Mouse (Mus musculus): ENCODE results near the gene Lrrc14b. TPM values are rescaled to one million over a fixed set of nuclear protein-coding genes. Genes with fewer than 3 reads are reported as not detected.
A peak's percentile ranks its signal among the peaks of the same experiment; 100 is the strongest.

Lrrc14b gene
- polyA plus RNA-seq, 1 experiment from 2014 or later, result not detected

DNA sequence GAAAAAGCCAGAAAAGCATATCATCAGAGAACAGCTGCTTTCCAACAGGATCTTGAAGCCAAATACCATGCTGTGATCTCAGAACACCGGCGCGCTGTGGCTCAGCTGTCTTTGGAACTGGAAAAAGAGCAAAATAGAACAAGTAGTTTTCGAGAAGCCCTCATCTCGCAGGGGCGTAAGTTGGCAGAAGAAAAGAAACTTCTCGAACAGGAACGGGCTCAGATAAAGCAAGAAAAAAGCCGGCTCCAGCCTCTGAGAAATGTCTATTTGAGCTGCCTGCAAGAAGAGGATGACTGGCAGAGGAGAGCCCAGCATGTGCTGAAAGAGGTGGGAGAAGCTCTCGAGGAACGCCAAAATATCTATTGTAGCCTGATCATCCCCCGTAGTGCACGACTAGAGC is 7.3 kb downstream of the Lrrc14b start:
- H3K4me1 ChIP-seq (replicated peaks; ENCODE audit: control insufficient read depth, insufficient read depth, low read length), result no peaks in the 10 kb centered on the region
- 93% methylated on average over 13 of the region's 13 CpGs for WGBS

DNA sequence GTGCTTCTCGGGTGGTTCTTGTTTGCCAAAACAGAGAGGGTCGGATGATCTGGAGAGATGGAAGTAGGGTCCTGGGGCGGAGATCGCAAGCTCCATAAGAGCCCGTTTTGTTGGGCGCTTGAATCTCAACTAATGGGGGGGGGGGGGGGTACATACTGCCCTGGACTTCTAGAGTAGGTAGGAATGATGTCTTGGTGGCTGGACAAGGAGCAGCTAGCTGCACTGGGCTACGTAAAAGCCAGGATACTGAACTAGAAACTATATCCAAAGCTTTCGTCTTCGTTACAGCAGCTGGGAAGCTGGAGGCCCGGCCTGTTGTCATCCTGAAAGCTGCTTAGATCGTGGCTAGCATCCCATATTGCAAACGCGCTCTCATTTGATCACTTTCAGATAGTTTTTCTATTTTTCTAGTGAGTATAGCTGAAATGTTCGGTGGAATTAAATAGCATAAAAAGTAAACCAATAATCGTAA is 13.3 kb downstream of the Lrrc14b start:
- peak; percentile 62 for ATAC-seq
- WGBS, result 2% methylated on average over 15 of the region's 15 CpGs
- peak overlapping the region; percentile 97 for H3K4me3 ChIP-seq (replicated peaks; ENCODE audit: low read length)
- no peaks in the 10 kb centered on the region for H3K9me3 ChIP-seq (ENCODE audit: control insufficient read depth, low read length)
- H3K4me1 ChIP-seq (replicated peaks; ENCODE audit: control insufficient read depth, insufficient read depth, low read length), result peaks cover 16% of the 10 kb centered on the region
- no peaks in the 10 kb centered on the region for H3K36me3 ChIP-seq (ENCODE audit: control insufficient read depth, insufficient read depth)
- peak overlapping the region; percentile 57 for H3K4me2 ChIP-seq (ENCODE audit: low read length)
- H3K27me3 ChIP-seq (replicated peaks; ENCODE audit: control insufficient read depth, insufficient read depth, low read length), result no peaks in the 10 kb centered on the region
- peak overlapping the region; percentile 21; the same call in 1 of the 2 replicates for H3K27ac ChIP-seq (ENCODE audit: low read length)
- peak overlapping the region; percentile 91 for H3K9ac ChIP-seq (replicated peaks; ENCODE audit: low read depth, low read length)

More for the DNA sequence above, 7.3 kb downstream of the Lrrc14b start:
- Histone ChIP-seq H3K9me3 (ENCODE audit: control insufficient read depth, low read length) (no peaks in the 10 kb centered on the region), H3K9ac (replicated peaks; ENCODE audit: low read depth, low read length) (no peak overlapping the region), H3K4me2 (ENCODE audit: low read length) (no peak overlapping the region), H3K27ac (ENCODE audit: low read length) (no peak overlapping the region), H3K4me3 (replicated peaks; ENCODE audit: low read length) (no peak overlapping the region), H3K36me3 (ENCODE audit: control insufficient read depth, insufficient read depth) (peaks cover 20% of the 10 kb centered on the region), H3K27me3 (replicated peaks; ENCODE audit: control insufficient read depth, insufficient read depth, low read length) (no peaks in the 10 kb centered on the region)
- no peak for ATAC-seq

DNA sequence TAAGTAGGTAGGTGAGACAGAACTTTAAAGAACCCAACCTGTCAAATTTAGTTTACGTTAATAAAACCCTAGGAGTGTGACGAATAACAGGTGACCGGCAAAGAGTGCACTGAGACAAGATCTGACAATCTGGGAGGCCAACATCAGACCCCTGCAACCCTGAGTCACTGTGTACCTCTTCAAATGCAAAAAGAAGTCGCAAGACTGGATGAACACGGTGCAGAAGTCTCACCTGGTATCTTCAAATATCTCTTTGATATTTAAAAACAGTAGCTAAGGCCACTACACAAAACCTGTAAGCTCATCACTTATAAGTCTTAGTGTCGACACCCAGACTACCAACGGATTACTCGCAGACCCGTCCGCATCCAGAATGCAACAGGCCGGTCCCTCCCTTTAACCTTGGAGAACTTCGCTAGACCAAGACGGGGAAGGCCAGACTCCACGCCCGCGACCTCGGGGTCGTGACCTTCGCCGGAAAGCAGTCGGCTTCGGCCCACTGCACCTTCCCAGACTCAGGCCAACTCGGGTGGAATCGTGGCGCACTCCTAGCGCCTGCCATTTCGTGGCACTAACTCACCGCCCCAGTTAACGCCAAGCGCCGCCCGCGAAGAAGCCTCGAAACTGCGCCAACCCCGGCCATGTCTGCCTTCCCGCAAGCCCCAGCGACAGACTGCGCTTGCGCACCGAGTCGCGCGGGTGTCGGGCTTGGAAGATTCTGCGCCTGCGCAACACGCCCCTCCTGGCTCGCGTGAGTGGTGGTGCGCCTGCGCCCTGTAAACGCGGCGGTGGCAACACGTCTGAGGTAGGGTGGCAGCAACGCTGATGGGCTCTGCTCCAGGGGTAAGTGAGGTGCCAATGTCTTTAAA is 14.0 kb downstream of the Lrrc14b start, which contains the start of the genes Sdha and Ccdc127:
TSS of gene Sdha (minus strand) at position 715 of the 869 bp plus-strand sequence.
TSS of gene Ccdc127 (plus strand) at position 744 of the 869 bp plus-strand sequence.
- Histone ChIP-seq H3K27ac (ENCODE audit: low read length) (peak within 1 kb of the TSS; percentile 73), H3K27me3 (replicated peaks; ENCODE audit: control insufficient read depth, insufficient read depth, low read length) (no peaks in the 10 kb centered on the region), H3K4me2 (ENCODE audit: low read length) (peak within 1 kb of the TSS; percentile 75), H3K4me1 (replicated peaks; ENCODE audit: control insufficient read depth, insufficient read depth, low read length) (peaks cover 16% of the 10 kb centered on the region), H3K36me3 (ENCODE audit: control insufficient read depth, insufficient read depth) (no peaks in the 10 kb centered on the region), H3K9me3 (ENCODE audit: control insufficient read depth, low read length) (no peaks in the 10 kb centered on the region), H3K9ac (replicated peaks; ENCODE audit: low read depth, low read length) (peak within 1 kb of the TSS; percentile 91), H3K4me3 (replicated peaks; ENCODE audit: low read length) (peak within 1 kb of the TSS; percentile 97)
- WGBS, result 1% methylated on average over 57 of the region's 57 CpGs
- ATAC-seq, result peak; percentile 99

DNA sequence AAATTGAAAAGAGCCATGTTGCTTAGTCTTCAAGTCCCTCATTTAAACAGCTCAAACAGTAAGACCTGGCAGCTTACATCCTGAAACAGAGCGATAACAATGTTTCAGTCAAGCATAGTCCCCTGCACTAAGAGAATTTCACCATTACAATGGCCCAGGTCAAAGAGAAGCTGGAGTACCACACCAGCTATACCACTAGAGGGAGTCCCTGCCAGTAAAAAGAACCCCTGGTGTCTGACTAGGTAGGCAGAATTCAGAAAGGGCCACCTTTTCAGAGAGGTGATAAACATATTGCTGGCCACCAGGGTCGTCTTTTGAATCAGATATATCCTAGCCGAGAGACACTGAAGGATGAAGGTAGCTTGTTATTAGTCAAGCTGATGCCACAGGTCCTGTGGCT is 22.8 kb downstream of the Lrrc14b start:
- no peak overlapping the region for H3K27ac ChIP-seq (ENCODE audit: low read length)
- no peaks in the 10 kb centered on the region for H3K9me3 ChIP-seq (ENCODE audit: control insufficient read depth, low read length)
- H3K4me3 ChIP-seq (replicated peaks; ENCODE audit: low read length), result no peak overlapping the region
- no peaks in the 10 kb centered on the region for H3K27me3 ChIP-seq (replicated peaks; ENCODE audit: control insufficient read depth, insufficient read depth, low read length)
- peak; percentile 55; the same call in 1 of the 2 replicates for ATAC-seq
- H3K36me3 ChIP-seq (ENCODE audit: control insufficient read depth, insufficient read depth), result peaks cover 27% of the 10 kb centered on the region
- no peak overlapping the region for H3K9ac ChIP-seq (replicated peaks; ENCODE audit: low read depth, low read length)
- no peak overlapping the region for H3K4me2 ChIP-seq (ENCODE audit: low read length)
- H3K4me1 ChIP-seq (replicated peaks; ENCODE audit: control insufficient read depth, insufficient read depth, low read length), result no peaks in the 10 kb centered on the region
- 51% methylated on average over 3 of the region's 3 CpGs for WGBS

DNA sequence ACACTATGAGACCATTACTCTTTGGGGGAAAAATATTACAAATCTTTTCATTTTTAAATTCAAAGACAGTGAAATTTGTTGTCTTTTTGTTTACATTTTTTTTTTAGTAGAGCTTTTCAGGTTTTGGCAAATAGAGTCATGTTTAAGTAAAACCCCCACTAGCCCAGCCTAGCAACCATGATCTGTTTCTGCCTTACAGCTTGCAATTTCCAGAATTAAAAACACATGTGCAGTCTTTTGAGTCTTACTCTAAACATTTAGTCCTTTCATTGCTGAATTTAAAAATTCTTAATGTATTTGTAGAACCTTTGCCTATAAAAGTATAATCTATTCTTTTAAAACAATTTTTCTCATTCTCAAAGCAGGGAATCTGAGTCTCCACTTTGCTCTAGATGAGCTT is 34.5 kb downstream of the Lrrc14b start:
- no peak overlapping the region for H3K4me2 ChIP-seq (ENCODE audit: low read length)
- peaks cover 40% of the 10 kb centered on the region for H3K36me3 ChIP-seq (ENCODE audit: control insufficient read depth, insufficient read depth)
- H3K9ac ChIP-seq (replicated peaks; ENCODE audit: low read depth, low read length), result no peak overlapping the region
- no peak overlapping the region for H3K4me3 ChIP-seq (replicated peaks; ENCODE audit: low read length)
- no peak overlapping the region for H3K27ac ChIP-seq (ENCODE audit: low read length)
- no peaks in the 10 kb centered on the region for H3K27me3 ChIP-seq (replicated peaks; ENCODE audit: control insufficient read depth, insufficient read depth, low read length)
- H3K4me1 ChIP-seq (replicated peaks; ENCODE audit: control insufficient read depth, insufficient read depth, low read length), result no peaks in the 10 kb centered on the region
- no peaks in the 10 kb centered on the region for H3K9me3 ChIP-seq (ENCODE audit: control insufficient read depth, low read length)
- ATAC-seq, result no peak

DNA sequence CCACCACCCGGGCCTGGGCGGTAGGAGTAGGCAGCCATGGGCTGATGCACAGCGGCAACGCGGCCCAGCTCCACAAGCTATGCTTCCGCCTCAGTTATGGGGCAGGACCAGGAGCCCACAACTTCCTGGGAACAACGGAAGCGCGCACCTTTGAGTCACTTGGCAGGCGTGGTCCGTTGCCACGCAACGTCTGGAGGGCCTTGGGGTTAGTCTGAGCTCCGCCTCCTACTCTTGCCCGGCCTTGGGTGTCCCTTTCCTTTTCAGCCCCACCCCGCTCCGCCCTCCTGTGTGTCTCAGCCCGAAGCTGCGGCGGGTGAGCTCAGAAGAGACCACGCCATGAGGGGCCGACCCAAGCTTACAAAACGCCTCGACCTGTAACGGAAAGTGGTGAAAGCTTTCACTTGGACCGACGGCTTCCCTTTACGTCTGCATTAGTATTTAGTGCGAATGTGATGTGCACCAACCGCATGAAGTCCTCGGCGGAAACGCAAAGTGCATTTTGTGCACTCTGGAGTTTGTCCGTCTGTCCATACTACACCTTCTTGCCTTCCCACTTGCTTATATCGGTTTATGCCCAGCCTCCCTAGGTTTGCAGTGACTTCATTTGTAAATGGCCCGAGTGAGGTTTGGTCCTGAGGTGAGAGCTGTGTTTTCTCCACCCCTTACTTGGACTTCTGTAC is 46.5 kb downstream of the Lrrc14b start, which contains the start of gene Pdcd6:
TSS of gene Pdcd6 (minus strand) at position 411 of the 680 bp plus-strand sequence.
- H3K27ac ChIP-seq (ENCODE audit: low read length), result peak within 1 kb of the TSS; percentile 61
- no peaks in the 10 kb centered on the region for H3K9me3 ChIP-seq (ENCODE audit: control insufficient read depth, low read length)
- H3K27me3 ChIP-seq (replicated peaks; ENCODE audit: control insufficient read depth, insufficient read depth, low read length), result no peaks in the 10 kb centered on the region
- peak within 1 kb of the TSS; percentile 96 for H3K9ac ChIP-seq (replicated peaks; ENCODE audit: low read depth, low read length)
- ATAC-seq, result peak; percentile 99
- H3K4me1 ChIP-seq (replicated peaks; ENCODE audit: control insufficient read depth, insufficient read depth, low read length), result peaks cover 16% of the 10 kb centered on the region
- H3K4me2 ChIP-seq (ENCODE audit: low read length), result peak within 1 kb of the TSS; percentile 93
- H3K4me3 ChIP-seq (replicated peaks; ENCODE audit: low read length), result peak within 1 kb of the TSS; percentile 99
- peaks cover 16% of the 10 kb centered on the region for H3K36me3 ChIP-seq (ENCODE audit: control insufficient read depth, insufficient read depth)
- WGBS, result under 1% methylated on average over 35 of the region's 36 CpGs

DNA sequence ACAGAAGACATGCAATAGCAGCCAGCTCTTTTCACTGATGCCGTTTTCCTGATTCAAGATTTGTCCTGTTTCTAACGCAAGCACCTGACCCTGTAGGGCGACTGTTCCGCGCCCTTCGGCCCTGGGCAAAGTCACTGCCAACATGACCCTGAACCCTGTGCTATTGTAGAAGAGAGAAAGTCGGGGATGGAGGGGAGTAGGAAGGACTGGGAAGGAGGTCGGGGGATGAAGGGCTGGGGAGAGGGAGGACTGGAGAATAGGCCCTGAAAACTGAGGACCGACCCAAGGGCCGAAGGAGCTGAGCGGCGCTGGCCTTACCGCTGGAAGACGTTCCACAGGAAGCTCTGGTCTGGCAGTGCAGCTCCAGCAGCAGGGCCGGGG is 47.0 kb downstream of the Lrrc14b start:
- H3K4me2 ChIP-seq (ENCODE audit: low read length), result peak overlapping the region; percentile 93
- peak overlapping the region; percentile 99 for H3K4me3 ChIP-seq (replicated peaks; ENCODE audit: low read length)
- 3% methylated on average over 15 of the region's 15 CpGs for WGBS
- H3K27ac ChIP-seq (ENCODE audit: low read length), result peak overlapping the region; percentile 61
- no peak for ATAC-seq
- H3K4me1 ChIP-seq (replicated peaks; ENCODE audit: control insufficient read depth, insufficient read depth, low read length), result peaks cover 16% of the 10 kb centered on the region
- peaks cover 10% of the 10 kb centered on the region for H3K36me3 ChIP-seq (ENCODE audit: control insufficient read depth, insufficient read depth)
- H3K27me3 ChIP-seq (replicated peaks; ENCODE audit: control insufficient read depth, insufficient read depth, low read length), result no peaks in the 10 kb centered on the region
- H3K9me3 ChIP-seq (ENCODE audit: control insufficient read depth, low read length), result no peaks in the 10 kb centered on the region
- peak overlapping the region; percentile 96 for H3K9ac ChIP-seq (replicated peaks; ENCODE audit: low read depth, low read length)

DNA sequence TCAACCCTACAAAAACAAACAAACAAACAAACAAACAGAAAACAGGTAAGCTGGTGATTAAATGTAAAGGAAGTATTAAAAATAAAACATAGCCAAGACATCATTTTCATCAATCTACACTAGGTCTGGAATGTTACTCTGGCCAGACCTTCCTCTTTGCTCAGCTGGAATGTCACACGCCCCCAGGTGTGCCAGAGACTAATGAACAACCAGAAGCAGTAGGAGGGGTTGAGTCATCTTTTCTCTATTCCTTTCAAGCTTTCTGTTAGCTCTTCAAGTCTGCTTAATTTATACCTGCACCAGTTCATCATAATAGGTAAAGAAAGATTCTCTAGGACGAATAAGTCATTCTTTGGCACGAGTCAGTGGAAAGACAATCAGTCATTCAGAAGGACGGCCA is 47.4 kb downstream of the Lrrc14b start:
- H3K36me3 ChIP-seq (ENCODE audit: control insufficient read depth, insufficient read depth), result peaks cover 8% of the 10 kb centered on the region
- H3K27me3 ChIP-seq (replicated peaks; ENCODE audit: control insufficient read depth, insufficient read depth, low read length), result no peaks in the 10 kb centered on the region
- 28% methylated on average over 4 of the region's 4 CpGs for WGBS
- H3K27ac ChIP-seq (ENCODE audit: low read length), result no peak overlapping the region
- no peaks in the 10 kb centered on the region for H3K9me3 ChIP-seq (ENCODE audit: control insufficient read depth, low read length)
- H3K9ac ChIP-seq (replicated peaks; ENCODE audit: low read depth, low read length), result peak overlapping the region; percentile 96
- H3K4me1 ChIP-seq (replicated peaks; ENCODE audit: control insufficient read depth, insufficient read depth, low read length), result peaks cover 16% of the 10 kb centered on the region
- peak overlapping the region; percentile 99 for H3K4me3 ChIP-seq (replicated peaks; ENCODE audit: low read length)
- H3K4me2 ChIP-seq (ENCODE audit: low read length), result peak overlapping the region; percentile 93
- no peak for ATAC-seq

DNA sequence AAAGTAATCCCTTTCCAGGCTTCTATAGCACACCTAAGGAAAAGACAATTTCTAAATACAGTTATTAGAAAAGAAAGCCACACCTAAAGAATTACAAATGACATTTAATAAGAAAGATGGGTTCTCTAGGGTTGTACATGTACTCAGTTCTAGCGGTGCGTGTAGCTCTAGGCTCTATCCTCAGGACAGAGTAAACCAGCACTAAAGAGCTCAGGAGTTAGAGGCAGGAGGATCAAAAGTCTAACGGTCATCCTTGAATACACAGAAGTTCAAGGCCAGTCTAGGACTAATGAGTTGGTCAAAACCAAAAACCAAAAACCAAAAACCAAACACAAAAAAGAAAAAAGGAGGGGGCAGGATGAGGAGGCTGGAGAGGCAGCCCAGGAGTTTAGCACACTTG is 49.2 kb downstream of the Lrrc14b start:
- Histone ChIP-seq H3K27me3 (replicated peaks; ENCODE audit: control insufficient read depth, insufficient read depth, low read length) (no peaks in the 10 kb centered on the region), H3K4me3 (replicated peaks; ENCODE audit: low read length) (no peak overlapping the region), H3K4me1 (replicated peaks; ENCODE audit: control insufficient read depth, insufficient read depth, low read length) (peaks cover 16% of the 10 kb centered on the region), H3K9ac (replicated peaks; ENCODE audit: low read depth, low read length) (no peak overlapping the region), H3K36me3 (ENCODE audit: control insufficient read depth, insufficient read depth) (peaks cover 10% of the 10 kb centered on the region), H3K9me3 (ENCODE audit: control insufficient read depth, low read length) (no peaks in the 10 kb centered on the region), H3K27ac (ENCODE audit: low read length) (no peak overlapping the region), H3K4me2 (ENCODE audit: low read length) (no peak overlapping the region)
- no peak for ATAC-seq
- 96% methylated on average over 3 of the region's 3 CpGs for WGBS
